Mouse (Mus musculus) liver, embryonic 14.5 days (tissue): Measurements from ENCODE around the gene Polr1c. TPM values are rescaled to one million over a fixed set of nuclear protein-coding genes. Genes with fewer than 3 reads are reported as not detected.

Experiments used
- ATAC-seq: fragments of 200-750 bp; cut with Nextera tagmentation; 2 replicates; pipeline ENCODE4 v1.8.0; 2017; ENCODE audit warnings: moderate number of reproducible peaks, mild to moderate bottlenecking, moderate library complexity; ENCODE audit not compliant: insufficient read depth
- DNase-seq, 3 experiments: peaks; one replicate each; pipeline ENCODE4 v3.0.0-alpha.2; 2012 to 2013; ENCODE audit warnings: low read depth in 3 of 3, low spot score in 3 of 3
- H3K27ac ChIP-seq: fragments of 300-500 bp; sonication (generic); 2 replicates; pipeline ENCODE4 v1.5.1; 2014; ENCODE audit warnings: moderate library complexity, mild to moderate bottlenecking, control low read depth, inconsistent platforms
- H3K27me3 ChIP-seq: fragments of 300-500 bp; sonication (generic); 2 replicates; pipeline ENCODE4 v1.6.1; 2014; ENCODE audit warnings: mild to moderate bottlenecking, low read length, moderate library complexity; ENCODE audit not compliant: control insufficient read depth, insufficient read depth
- H3K36me3 ChIP-seq: fragments of 300-500 bp; sonication (generic); replicated peaks from 2 replicates; pipeline ENCODE4 v1.6.1; 2014; ENCODE audit warnings: low read depth; ENCODE audit not compliant: control insufficient read depth, insufficient read depth
- H3K4me1 ChIP-seq, 2 experiments: fragments of 200-500 bp in 1 of 2; fragments of 300-500 bp in 1 of 2; sonication (generic) in 1 of 2; replicated peaks; 2 replicates each; pipeline ENCODE4 v1.6.1; 2012 to 2014; ENCODE audit warnings: antibody characterized with exemption in 1 of 2, inconsistent platforms in 1 of 2, low read length in 1 of 2; ENCODE audit not compliant: control insufficient read depth in 2 of 2, insufficient read depth in 2 of 2
- H3K4me2 ChIP-seq: fragments of 300-500 bp; sonication (generic); 2 replicates; pipeline ENCODE4 v1.6.1; 2014; ENCODE audit warnings: low read depth, mild to moderate bottlenecking, control low read depth, moderate library complexity
- H3K4me3 ChIP-seq, 2 experiments: fragments of 200-500 bp in 1 of 2; fragments of 300-500 bp in 1 of 2; sonication (generic) in 1 of 2; 2 replicates each; pipeline ENCODE4 v1.5.1; 2012 to 2014; ENCODE audit warnings: low read depth in 2 of 2, low read length in 2 of 2, mild to moderate bottlenecking in 2 of 2, control low read depth in 1 of 2, inconsistent platforms in 1 of 2, moderate library complexity in 1 of 2; ENCODE audit not compliant: insufficient read depth in 1 of 2
- H3K9ac ChIP-seq: fragments of 300-500 bp; sonication (generic); replicated peaks from 2 replicates; pipeline ENCODE4 v1.6.1; 2014; ENCODE audit warnings: mild to moderate bottlenecking, control low read depth, moderate library complexity
- H3K9me3 ChIP-seq: fragments of 300-500 bp; sonication (generic); 2 replicates; pipeline ENCODE4 v1.6.1; 2016; ENCODE audit warnings: low read length, mixed read lengths; ENCODE audit not compliant: control insufficient read depth
- CTCF ChIP-seq: IDR thresholded peaks from 2 replicates; pipeline ENCODE4 v1.5.1; 2016; ENCODE audit warnings: antibody characterized with exemption, low read depth, control low read depth
- EP300 ChIP-seq: IDR thresholded peaks from 2 replicates; pipeline ENCODE4 v1.6.1; 2016; ENCODE audit warnings: antibody characterized with exemption, low read depth
- WGBS: fragments of 180-500 bp; shearing (Covaris S2); extraction: QIAGEN DNeasy Blood & Tissue Kit; methylation state at CpG from one replicate; pipeline ENCODE4 v1.1.7; 2014; ENCODE audit not compliant: insufficient replicate concordance; 5-methylcytosine and 5-hydroxymethylcytosine counted together
- polyA plus RNA-seq, 2 experiments: library from polyadenylated mRNA; depleted of rRNA in 1 of 2; stranded (reverse) in 1 of 2; unstranded in 1 of 2; fragments of >200 nt; fragmentation: Nextera tagmentation in 1 of 2; extraction: Ambion mirVana in 1 of 2; gene quantifications; 2 replicates each; pipeline versions ENCODE4 v1.2.1 to v1.2.3; 2012 to 2014

The Polr1c gene
- polyA plus RNA-seq, 2 experiments, result 37.3 to 40.8 TPM

- Histone ChIP-seq H3K27ac (no peak overlapping the region), H3K27me3 (no peaks in the 10 kb centered on the region), H3K9me3 (no peaks in the 10 kb centered on the region), H3K4me3 (no peak overlapping the region), H3K4me1 (peaks cover 11 to 13% of the 10 kb centered on the region in 2 experiments), H3K36me3 (peaks cover 51% of the 10 kb centered on the region), H3K4me2 (no peak overlapping the region), H3K9ac (no peak overlapping the region)
- no peak for TF ChIP-seq CTCF
- peak; percentile 53 for TF ChIP-seq EP300
- DNase-seq, result peak in 1 of 3 experiments; percentile 50
- ATAC-seq, result peak; percentile 78
- 35% methylated on average over 6 of the region's 6 CpGs for WGBS
Measured at GRCm38 (mm10) chr17:46237079-46237478, 10.8 kb downstream of the Polr1c start.

GRCm38 (mm10) chr17:46236067-46236466 is 11.8 kb downstream of the Polr1c start:
- Histone ChIP-seq H3K36me3 (peaks cover 48% of the 10 kb centered on the region), H3K4me3 (no peak overlapping the region), H3K4me2 (no peak overlapping the region), H3K9ac (no peak overlapping the region), H3K4me1 (peaks cover 11 to 13% of the 10 kb centered on the region in 2 experiments), H3K27ac (no peak overlapping the region), H3K9me3 (no peaks in the 10 kb centered on the region), H3K27me3 (no peaks in the 10 kb centered on the region)
- WGBS, result 47% methylated on average over 1 of the region's 1 CpGs
- no peak for DNase-seq
- TF ChIP-seq EP300 (no peak), CTCF (no peak)
- no peak for ATAC-seq

GRCm38 (mm10) chr17:46227576-46227975 is 20.3 kb downstream of the Polr1c start:
- H3K4me1 ChIP-seq, result no peaks in the 10 kb centered on the region
- WGBS, result 80% methylated on average over 7 of the region's 7 CpGs
- ATAC-seq (no peak), DNase-seq (no peak)
- no peaks in the 10 kb centered on the region for H3K27me3 ChIP-seq
- no peak overlapping the region for H3K9ac ChIP-seq
- no peak overlapping the region for H3K4me2 ChIP-seq
- TF ChIP-seq EP300, result no peak
- no peak for TF ChIP-seq CTCF
- no peak overlapping the region for H3K27ac ChIP-seq
- H3K9me3 ChIP-seq, result no peaks in the 10 kb centered on the region
- peaks cover 74% of the 10 kb centered on the region for H3K36me3 ChIP-seq
- H3K4me3 ChIP-seq, result no peak overlapping the region

GRCm38 (mm10) chr17:46221601-46222000 is 26.3 kb downstream of the Polr1c start:
- no peak overlapping the region for H3K9ac ChIP-seq
- no peak overlapping the region for H3K4me2 ChIP-seq
- ATAC-seq, result no peak
- H3K27me3 ChIP-seq, result no peaks in the 10 kb centered on the region
- no peaks in the 10 kb centered on the region for H3K4me1 ChIP-seq
- WGBS, result 66% methylated on average over 3 of the region's 3 CpGs
- TF ChIP-seq CTCF (no peak), EP300 (no peak)
- H3K36me3 ChIP-seq, result peaks cover 74% of the 10 kb centered on the region
- no peak overlapping the region for H3K27ac ChIP-seq
- H3K9me3 ChIP-seq, result no peaks in the 10 kb centered on the region
- no peak overlapping the region for H3K4me3 ChIP-seq
- DNase-seq, result no peak

- 78% methylated on average over 3 of the region's 3 CpGs for WGBS
- Histone ChIP-seq H3K4me3 (no peak overlapping the region), H3K9ac (no peak overlapping the region)
Measured at GRCm38 (mm10) chr17:46210550-46210949, 37.3 kb downstream of the Polr1c start.

More at GRCm38 (mm10) chr17:46210550-46210949, 37.3 kb downstream of the Polr1c start:
- H3K36me3 ChIP-seq, result peaks cover 67% of the 10 kb centered on the region
- H3K4me2 ChIP-seq, result no peak overlapping the region
- H3K9me3 ChIP-seq, result no peaks in the 10 kb centered on the region
- no peaks in the 10 kb centered on the region for H3K4me1 ChIP-seq
- no peak for ATAC-seq
- no peak overlapping the region for H3K27ac ChIP-seq
- no peak for TF ChIP-seq CTCF
- no peak for TF ChIP-seq EP300
- no peaks in the 10 kb centered on the region for H3K27me3 ChIP-seq
- DNase-seq, result no peak
